Mouse (Mus musculus): ENCODE data around the gene Myrfl.

- TF ChIP-seq CTCF (IDR thresholded peaks at IDR 0.05; ENCODE audit: low read depth, low read length): no peak
- TF ChIP-seq POLR2AphosphoS5 (IDR thresholded peaks at IDR 0.05; ENCODE audit: insufficient replicate concordance, low read depth, low read length): no peak
These were observed 47.4 kb upstream of the Myrfl start for GRCm38 (mm10) chr10:116944144-116944543.
